Mouse (Mus musculus): ENCODE results near the gene Gm17409.

GRCm38 (mm10) chr2:58485683-58486082, 15.8 kb downstream of the Gm17409 start:
- TF ChIP-seq ZNF384 (IDR thresholded peaks at IDR 0.05; ENCODE audit: low read depth, low read length), result no peak
- TF ChIP-seq CHD2 (IDR thresholded peaks at IDR 0.05; ENCODE audit: low read depth, low read length), result no peak
- TF ChIP-seq ZC3H11A (IDR thresholded peaks at IDR 0.05; ENCODE audit: borderline replicate concordance, low read depth, low read length), result no peak
- no peak for TF ChIP-seq HCFC1 (IDR thresholded peaks at IDR 0.05; ENCODE audit: borderline replicate concordance, insufficient read depth, low read length)
- TF ChIP-seq MAFK (IDR thresholded peaks at IDR 0.05; ENCODE audit: insufficient read depth, low read depth, low read length), result no peak

Measured in ES-E14 (cell line).